ENCODE assay signal across 10 mouse cellular contexts in genomic region chr5:66114208-66114607, GRCm38 (mm10). TPM values are rescaled to one million over a fixed set of nuclear protein-coding genes. Genes with fewer than 3 reads are reported as not detected.
DNase-seq lines count a peak whose midpoint lies in the region.
"Had no signal": no experiment of that assay in that cellular context is flagged by ENCODE, and none has a peak within 500 bp of the region (broad histone marks: within the 10 kb centered on the region; RNA-seq: fewer than 3 reads in every experiment).

No protein-coding gene starts in this region.

- peak; percentile 31 for DNase-seq in A20 (ENCODE audit: low read depth, low spot score)
- peak; percentile 88 for DNase-seq in gonadal fat pad, adult 2 months (ENCODE audit: low read depth)
- peak; percentile 84 for DNase-seq in kidney, postnatal 14 days
- peak; percentile 88 for DNase-seq in lung, postnatal 36 days
- no peak for DNase-seq in urinary bladder, postnatal 4 days (ENCODE audit: low spot score in 2 of 2)
- DNase-seq in cerebellum, adult 11-12 months: no peak
- no peak for DNase-seq in right cerebral cortex, postnatal 14 days
- DNase-seq in natural killer cell, adult 2 months (ENCODE audit: low spot score in 2 of 2): no peak
- DNase-seq: cerebellum, adult 11 months; gastrocnemius, postnatal 10 days had no signal

RNA-seq across cellular contexts. Expression of gene Rbm47, which starts 58.7 kb away (rescaled TPM):
- 54.2 and 108 TPM in 2 replicates for polyA plus RNA-seq in gonadal fat pad, adult 2 months (2012; rRNA removed)

Comparison
In these comparisons a context has a peak if more than half of its experiments do, and no peak if none do; other contexts are left out.
1. DNase-seq: peak in A20 (single experiment), gonadal fat pad, adult 2 months (single experiment), kidney, postnatal 14 days (single experiment) and lung, postnatal 36 days (single experiment); none in urinary bladder, postnatal 4 days (0 of 2), cerebellum, adult 11-12 months (single experiment), right cerebral cortex, postnatal 14 days (single experiment) and natural killer cell, adult 2 months (0 of 2).